Mouse (Mus musculus) ES-Bruce4 (cell line): ENCODE data around the gene Frem2.

Experiments
- CTCF ChIP-seq: IDR thresholded peaks from one replicate; pipeline ENCODE4 v1.8.1; 2011; ENCODE audit warnings: low read depth, low read length
- EP300 ChIP-seq: IDR thresholded peaks from 2 replicates; pipeline ENCODE4 v1.6.1; 2011; ENCODE audit warnings: low read depth, low read length; ENCODE audit not compliant: insufficient read depth
- POLR2A ChIP-seq: IDR thresholded peaks from one replicate; pipeline ENCODE4 v1.8.1; 2011; ENCODE audit warnings: low read length; ENCODE audit not compliant: insufficient read depth

DNA sequence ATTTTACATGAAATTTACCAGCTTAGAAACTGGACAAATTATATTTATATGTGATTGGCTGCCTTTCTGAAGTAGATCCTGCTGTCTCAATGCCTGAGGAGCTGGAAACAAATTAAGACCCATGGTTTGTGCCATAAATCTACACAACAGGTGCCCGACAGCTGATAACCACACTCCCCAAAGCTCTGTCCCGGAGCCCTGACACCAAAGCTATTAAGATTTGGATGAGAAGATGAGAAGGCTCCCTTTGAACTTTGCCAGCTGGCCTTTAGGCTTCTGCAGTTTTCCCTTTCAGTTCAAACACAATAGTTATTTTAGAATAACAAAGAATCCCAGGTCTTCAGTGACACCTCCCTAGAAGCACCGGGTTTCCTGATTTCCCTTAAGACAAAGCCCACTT is 63.4 kb downstream of the Frem2 start:
- TF ChIP-seq CTCF (no peak), POLR2A (no peak), EP300 (0 out of 2 replicates have a peak, but pooled peaks have one; percentile 62)
